Mouse (Mus musculus) intestine, embryonic 15.5 days (tissue): ENCODE results near the gene Adgrg7. TPM values are rescaled to one million over a fixed set of nuclear protein-coding genes. Genes with fewer than 3 reads are reported as not detected.

Experiments used
- ATAC-seq: fragments of 200-750 bp; cut with Nextera tagmentation; 2 replicates; pipeline ENCODE4 v1.8.0; 2017; ENCODE audit warnings: moderate TSS enrichment, moderate library complexity
- H3K27ac ChIP-seq: fragments of 300-500 bp; sonication (generic); 2 replicates; pipeline ENCODE4 v1.5.1; 2015; ENCODE audit warnings: mild to moderate bottlenecking, inconsistent platforms
- H3K27me3 ChIP-seq: fragments of 300-500 bp; sonication (generic); replicated peaks from 2 replicates; pipeline ENCODE4 v1.6.1; 2015; ENCODE audit warnings: inconsistent platforms
- H3K36me3 ChIP-seq: fragments of 300-500 bp; sonication (generic); 2 replicates; pipeline ENCODE4 v1.6.1; 2015; ENCODE audit warnings: inconsistent platforms
- H3K4me1 ChIP-seq: fragments of 300-500 bp; sonication (generic); replicated peaks from 2 replicates; pipeline ENCODE4 v1.6.1; 2015; ENCODE audit warnings: inconsistent platforms
- H3K4me2 ChIP-seq: fragments of 300-500 bp; sonication (generic); replicated peaks from 2 replicates; pipeline ENCODE4 v1.6.1; 2015; ENCODE audit warnings: mild to moderate bottlenecking, inconsistent platforms
- H3K4me3 ChIP-seq: fragments of 300-500 bp; sonication (generic); replicated peaks from 2 replicates; pipeline ENCODE4 v1.5.1; 2015; ENCODE audit warnings: inconsistent platforms
- H3K9ac ChIP-seq: fragments of 300-500 bp; sonication (generic); 2 replicates; pipeline ENCODE4 v1.6.1; 2015; ENCODE audit warnings: inconsistent platforms
- H3K9me3 ChIP-seq: fragments of 300-500 bp; sonication (generic); 2 replicates; pipeline ENCODE4 v1.6.1; 2016; ENCODE audit warnings: inconsistent platforms
- WGBS: fragments of 180-500 bp; shearing (Covaris S2); methylation state at CpG from one replicate; pipeline ENCODE4 v1.1.7; 2015; 5-methylcytosine and 5-hydroxymethylcytosine counted together
- polyA plus RNA-seq: library from polyadenylated mRNA; unstranded; fragments of >200 nt; fragmentation: Nextera tagmentation; extraction: Ambion mirVana; gene quantifications from 2 replicates; pipeline ENCODE4 v1.2.1, GENCODE M21; 2015

Adgrg7 gene
- polyA plus RNA-seq, 1 experiment from 2014 or later = 4.6 TPM

GRCm38 (mm10) chr16:56696448-56696847 is 99.2 kb downstream of the Adgrg7 start:
- no peak overlapping the region for H3K9ac ChIP-seq
- no peaks in the 10 kb centered on the region for H3K9me3 ChIP-seq
- ATAC-seq = no peak
- peaks cover 4% of the 10 kb centered on the region; the same call in 1 of the 2 replicates for H3K36me3 ChIP-seq
- 85% methylated on average over 2 of the region's 2 CpGs for WGBS
- H3K4me3 ChIP-seq = no peak overlapping the region
- H3K4me2 ChIP-seq = no peak overlapping the region
- H3K27me3 ChIP-seq = no peaks in the 10 kb centered on the region
- no peak overlapping the region for H3K27ac ChIP-seq
- H3K4me1 ChIP-seq = no peaks in the 10 kb centered on the region

- H3K4me2 ChIP-seq = no peak overlapping the region
- WGBS = 96% methylated on average over 7 of the region's 7 CpGs
- H3K36me3 ChIP-seq = peaks cover 8% of the 10 kb centered on the region
- H3K27me3 ChIP-seq = no peaks in the 10 kb centered on the region
- H3K4me3 ChIP-seq = no peak overlapping the region
- no peak for ATAC-seq
- no peaks in the 10 kb centered on the region for H3K4me1 ChIP-seq
- no peak overlapping the region for H3K9ac ChIP-seq
- no peaks in the 10 kb centered on the region for H3K9me3 ChIP-seq
- H3K27ac ChIP-seq = no peak overlapping the region
These were observed 104.9 kb downstream of the Adgrg7 start for GRCm38 (mm10) chr16:56690715-56691114.

GRCm38 (mm10) chr16:56686747-56687146 is 108.9 kb downstream of the Adgrg7 start:
- peaks cover 12% of the 10 kb centered on the region for H3K36me3 ChIP-seq
- no peak overlapping the region for H3K4me3 ChIP-seq
- H3K4me2 ChIP-seq = no peak overlapping the region
- no peaks in the 10 kb centered on the region for H3K4me1 ChIP-seq
- 88% methylated on average over 5 of the region's 5 CpGs for WGBS
- H3K27me3 ChIP-seq = no peaks in the 10 kb centered on the region
- H3K9ac ChIP-seq = no peak overlapping the region
- no peaks in the 10 kb centered on the region for H3K9me3 ChIP-seq
- no peak overlapping the region for H3K27ac ChIP-seq
- ATAC-seq = no peak

GRCm38 (mm10) chr16:56681010-56681645 is 114.5 kb downstream of the Adgrg7 start:
- H3K9me3 ChIP-seq = no peaks in the 10 kb centered on the region
- no peak for ATAC-seq

GRCm38 (mm10) chr16:56677146-56677545 is 118.5 kb downstream of the Adgrg7 start:
- H3K9ac ChIP-seq = no peak overlapping the region
- 62% methylated on average over 4 of the region's 4 CpGs for WGBS
- H3K4me2 ChIP-seq = no peak overlapping the region
- H3K4me1 ChIP-seq = no peaks in the 10 kb centered on the region
- H3K27ac ChIP-seq = no peak overlapping the region
- no peaks in the 10 kb centered on the region for H3K27me3 ChIP-seq
- H3K9me3 ChIP-seq = no peaks in the 10 kb centered on the region
- no peaks in the 10 kb centered on the region for H3K36me3 ChIP-seq
- H3K4me3 ChIP-seq = no peak overlapping the region
- ATAC-seq = no peak

More at GRCm38 (mm10) chr16:56681010-56681645, 114.5 kb downstream of the Adgrg7 start:
- no peaks in the 10 kb centered on the region for H3K27me3 ChIP-seq
- H3K27ac ChIP-seq = no peak overlapping the region
- H3K36me3 ChIP-seq = peaks cover 4% of the 10 kb centered on the region; the same call in 1 of the 2 replicates
- WGBS = 78% methylated on average over 8 of the region's 8 CpGs
- H3K4me3 ChIP-seq = no peak overlapping the region
- no peaks in the 10 kb centered on the region for H3K4me1 ChIP-seq
- H3K9ac ChIP-seq = no peak overlapping the region
- H3K4me2 ChIP-seq = no peak overlapping the region

Other genes starting within 250 kb of the Adgrg7 start
- 225 and 226 TPM in 2 replicates for gene Tfg, start 78.4 kb downstream of the Adgrg7 start, polyA plus RNA-seq
- 30.5 and 31.6 TPM in 2 replicates for gene Tmem45a, start 90.3 kb upstream of the Adgrg7 start, polyA plus RNA-seq
- not detected in 2 replicates for gene Lnp1, start 132.2 kb upstream of the Adgrg7 start, polyA plus RNA-seq